Mouse (Mus musculus): ENCODE data around the gene Slc5a10. TPM values are rescaled to one million over a fixed set of nuclear protein-coding genes. Genes with fewer than 3 reads are reported as not detected.

Slc5a10 gene
- total RNA-seq, 2 experiments from 2014 or later = not detected

- ATAC-seq (replicated peaks; ENCODE audit: poor library complexity) = no peak
Observed at GRCm38 (mm10) chr11:61626509-61626908, 94.1 kb downstream of the Slc5a10 start.

GRCm38 (mm10) chr11:61625136-61625535, 95.5 kb downstream of the Slc5a10 start:
- ATAC-seq (replicated peaks; ENCODE audit: poor library complexity) = no peak

Other genes starting within 250 kb of the Slc5a10 start
- gene Mfap4, start 235.4 kb downstream of the Slc5a10 start, total RNA-seq (2015) = not detected in 2 replicates
- gene Mfap4, start 235.4 kb downstream of the Slc5a10 start, total RNA-seq (2017) = not detected in 2 replicates
- 6.2 and 7.9 TPM in 2 replicates for gene Mapk7, start 226.4 kb downstream of the Slc5a10 start, total RNA-seq (2015)
- gene Mapk7, start 226.4 kb downstream of the Slc5a10 start, total RNA-seq (2017) = 10.3 and 12.0 TPM in 2 replicates
- 0.49 and 1.3 TPM in 2 replicates for gene B9d1, start 215.7 kb downstream of the Slc5a10 start, total RNA-seq (2015)
- gene B9d1, start 215.7 kb downstream of the Slc5a10 start, total RNA-seq (2017) = 0.92 TPM in 1 of 2 replicates, not detected in the other
- gene Epn2, start 141.1 kb downstream of the Slc5a10 start, total RNA-seq (2015) = 0.05 TPM in 1 of 2 replicates, not detected in the other
- gene Epn2, start 141.1 kb downstream of the Slc5a10 start, total RNA-seq (2017) = 0.34 TPM in 1 of 2 replicates, not detected in the other
- 0.07 and 0.73 TPM in 2 replicates for gene Grap, start 67.6 kb downstream of the Slc5a10 start, total RNA-seq (2015)
- gene Grap, start 67.6 kb downstream of the Slc5a10 start, total RNA-seq (2017) = 0.37 and 1.4 TPM in 2 replicates
- not detected in 2 replicates for gene Fam83g, start 36.7 kb downstream of the Slc5a10 start, total RNA-seq (2015)
- gene Fam83g, start 36.7 kb downstream of the Slc5a10 start, total RNA-seq (2017) = 0.10 TPM in 1 of 2 replicates, not detected in the other
- gene Prpsap2, start 41.3 kb upstream of the Slc5a10 start, total RNA-seq (2015) = 37.5 and 41.4 TPM in 2 replicates
- gene Prpsap2, start 41.3 kb upstream of the Slc5a10 start, total RNA-seq (2017) = 46.4 and 50.9 TPM in 2 replicates
- gene Ulk2, start 134.2 kb upstream of the Slc5a10 start, total RNA-seq (2015) = 17.7 and 19.5 TPM in 2 replicates
- gene Ulk2, start 134.2 kb upstream of the Slc5a10 start, total RNA-seq (2017) = 12.8 and 14.7 TPM in 2 replicates
- gene Akap10, start 209.4 kb upstream of the Slc5a10 start, total RNA-seq (2015) = 45.7 and 45.8 TPM in 2 replicates
- 34.0 and 37.8 TPM in 2 replicates for gene Akap10, start 209.4 kb upstream of the Slc5a10 start, total RNA-seq (2017)
- 16.4 and 19.7 TPM in 2 replicates for gene Specc1, start 235.9 kb upstream of the Slc5a10 start, total RNA-seq (2015)
- 23.9 and 26.8 TPM in 2 replicates for gene Specc1, start 235.9 kb upstream of the Slc5a10 start, total RNA-seq (2017)

Measured in megakaryocyte progenitor cell, adult 5-6 weeks (primary cell).